Mouse (Mus musculus): ENCODE measurements around the gene Cdkl3. TPM values are rescaled to one million over a fixed set of nuclear protein-coding genes. Genes with fewer than 3 reads are reported as not detected.

Gene Cdkl3
- polyA plus RNA-seq, 1 experiment from 2014 or later = 28.8 TPM

DNA sequence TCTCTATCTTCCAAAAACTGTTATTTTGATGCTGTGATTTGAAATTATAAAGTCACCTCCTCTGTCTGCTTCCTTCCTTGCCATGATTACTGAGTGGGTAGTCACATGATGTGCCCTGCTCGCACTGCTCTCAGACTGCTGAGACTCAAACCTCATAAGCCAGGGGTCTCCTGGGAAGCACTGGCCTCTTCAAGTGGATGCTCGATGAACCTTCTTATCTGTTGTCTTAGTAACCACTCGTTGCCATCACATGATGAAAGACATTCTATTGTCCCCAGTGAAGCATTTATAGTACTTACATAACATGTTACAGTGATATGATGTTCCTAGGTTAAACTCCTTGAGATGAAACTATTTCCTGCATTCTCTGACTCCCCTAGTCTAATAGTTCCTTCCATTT lies 33.6 kb downstream of the Cdkl3 start:
- Histone ChIP-seq H3K4me3 (replicated peaks; ENCODE audit: low read depth, low read length) (no peak overlapping the region), H3K4me1 (ENCODE audit: control insufficient read depth, insufficient read depth, low read length) (no peaks in the 10 kb centered on the region), H3K36me3 (ENCODE audit: control insufficient read depth, insufficient read depth, low read length) (peaks cover 6% of the 10 kb centered on the region; the same call in 1 of the 2 replicates), H3K9me3 (ENCODE audit: control insufficient read depth, low read length) (no peaks in the 10 kb centered on the region), H3K27ac (replicated peaks; ENCODE audit: low read depth, low read length) (no peak overlapping the region), H3K4me2 (ENCODE audit: low read length) (no peak overlapping the region), H3K27me3 (ENCODE audit: control insufficient read depth, insufficient read depth, low read length) (no peaks in the 10 kb centered on the region), H3K9ac (replicated peaks; ENCODE audit: low read length) (no peak overlapping the region)
- DNase-seq (peak; percentile 41), ATAC-seq (ENCODE audit: low FRiP score, low TSS enrichment) (no peak)
- WGBS = 42% methylated on average over 3 of the region's 3 CpGs

DNA sequence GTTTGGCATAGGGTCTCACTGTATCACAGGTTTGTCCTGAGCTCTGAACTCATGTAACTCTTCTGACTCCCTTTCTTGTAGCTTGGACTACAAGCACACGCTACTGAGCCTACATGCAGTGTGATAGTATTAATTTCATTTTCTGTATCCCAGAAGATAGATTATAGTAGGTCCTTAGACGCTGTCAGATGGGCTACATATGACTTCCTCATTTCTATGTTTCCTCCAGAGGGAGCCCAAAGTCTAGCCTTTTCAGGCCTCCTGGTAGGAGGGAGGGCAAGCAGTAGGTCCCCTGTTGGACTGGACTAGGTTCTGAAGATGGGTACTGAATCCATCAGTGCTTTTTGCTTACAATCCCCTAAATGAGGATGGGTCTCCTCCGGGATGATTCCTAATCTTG lies 39.2 kb downstream of the Cdkl3 start:
- no peak for DNase-seq
- H3K27me3 ChIP-seq (ENCODE audit: control insufficient read depth, insufficient read depth, low read length) = no peaks in the 10 kb centered on the region
- ATAC-seq (ENCODE audit: low FRiP score, low TSS enrichment) = no peak
- H3K9ac ChIP-seq (replicated peaks; ENCODE audit: low read length) = no peak overlapping the region
- no peaks in the 10 kb centered on the region for H3K4me1 ChIP-seq (ENCODE audit: control insufficient read depth, insufficient read depth, low read length)
- no peak overlapping the region for H3K27ac ChIP-seq (replicated peaks; ENCODE audit: low read depth, low read length)
- no peak overlapping the region for H3K4me2 ChIP-seq (ENCODE audit: low read length)
- WGBS = 84% methylated on average over 3 of the region's 3 CpGs
- H3K4me3 ChIP-seq (replicated peaks; ENCODE audit: low read depth, low read length) = no peak overlapping the region
- no peaks in the 10 kb centered on the region for H3K36me3 ChIP-seq (ENCODE audit: control insufficient read depth, insufficient read depth, low read length)
- H3K9me3 ChIP-seq (ENCODE audit: control insufficient read depth, low read length) = no peaks in the 10 kb centered on the region

DNA sequence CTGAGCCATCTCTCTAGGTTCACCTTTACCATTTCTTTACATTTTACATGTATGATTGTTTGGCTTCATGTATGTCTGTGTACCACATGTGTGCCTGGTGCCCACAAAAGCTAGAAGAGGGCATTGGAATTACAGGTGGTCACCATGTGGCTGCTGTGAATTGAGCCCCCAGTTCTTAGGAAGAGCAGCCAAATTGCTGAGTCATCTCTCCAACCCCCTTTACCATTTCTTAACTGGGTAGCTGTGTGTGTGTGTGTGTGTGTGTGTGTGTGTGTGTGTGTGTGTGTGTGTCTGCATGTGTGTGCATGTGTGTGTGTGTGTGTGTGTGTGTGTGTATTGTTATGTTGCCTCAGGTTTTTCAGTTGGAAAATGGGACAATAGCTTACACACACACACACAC lies 40.1 kb downstream of the Cdkl3 start:
- Histone ChIP-seq H3K36me3 (ENCODE audit: control insufficient read depth, insufficient read depth, low read length) (peaks cover 2% of the 10 kb centered on the region; the same call in 1 of the 2 replicates), H3K9me3 (ENCODE audit: control insufficient read depth, low read length) (no peaks in the 10 kb centered on the region), H3K4me3 (replicated peaks; ENCODE audit: low read depth, low read length) (no peak overlapping the region), H3K4me1 (ENCODE audit: control insufficient read depth, insufficient read depth, low read length) (no peaks in the 10 kb centered on the region), H3K9ac (replicated peaks; ENCODE audit: low read length) (no peak overlapping the region), H3K27me3 (ENCODE audit: control insufficient read depth, insufficient read depth, low read length) (no peaks in the 10 kb centered on the region), H3K4me2 (ENCODE audit: low read length) (no peak overlapping the region), H3K27ac (replicated peaks; ENCODE audit: low read depth, low read length) (no peak overlapping the region)
- DNase-seq (no peak), ATAC-seq (ENCODE audit: low FRiP score, low TSS enrichment) (no peak)

DNA sequence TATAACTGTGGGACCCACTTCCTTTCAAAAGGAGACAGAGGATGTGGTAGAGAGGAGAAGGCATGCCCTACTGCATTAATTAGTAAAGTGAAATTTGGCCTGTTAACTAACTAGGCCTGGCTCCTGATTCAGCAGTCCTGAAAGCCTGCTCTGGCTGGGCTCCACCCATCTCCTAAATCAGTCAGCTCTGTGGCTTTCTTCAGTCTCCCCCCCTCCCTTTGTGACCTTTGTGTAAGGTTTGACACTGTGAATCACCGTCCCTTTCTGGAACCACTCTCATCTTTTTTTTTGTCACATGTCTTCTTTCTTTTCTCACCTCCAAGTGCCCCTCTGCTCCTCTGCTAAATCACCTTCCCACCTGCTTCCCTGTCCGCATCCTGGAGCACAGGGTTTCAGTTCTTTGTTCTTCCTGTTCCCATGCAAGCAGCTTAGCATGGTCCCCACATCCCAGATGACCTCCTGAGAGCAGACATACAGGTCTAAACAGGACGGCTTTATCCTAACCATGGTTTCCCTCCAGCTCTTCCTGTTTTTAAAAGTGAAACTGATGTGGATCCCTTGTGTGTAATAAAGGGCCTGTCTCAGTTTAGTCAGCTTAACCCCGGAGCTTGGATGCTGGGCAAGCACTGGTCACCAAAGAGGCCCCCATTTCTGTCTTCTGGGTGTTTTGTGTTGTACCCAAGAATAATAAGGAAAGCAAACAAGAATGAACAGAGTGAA lies 42.6 kb downstream of the Cdkl3 start:
- H3K4me2 ChIP-seq (ENCODE audit: low read length) = no peak overlapping the region
- H3K27me3 ChIP-seq (ENCODE audit: control insufficient read depth, insufficient read depth, low read length) = no peaks in the 10 kb centered on the region
- no peak overlapping the region for H3K9ac ChIP-seq (replicated peaks; ENCODE audit: low read length)
- H3K4me3 ChIP-seq (replicated peaks; ENCODE audit: low read depth, low read length) = no peak overlapping the region
- H3K9me3 ChIP-seq (ENCODE audit: control insufficient read depth, low read length) = no peaks in the 10 kb centered on the region
- no peaks in the 10 kb centered on the region for H3K4me1 ChIP-seq (ENCODE audit: control insufficient read depth, insufficient read depth, low read length)
- no peak for ATAC-seq (ENCODE audit: low FRiP score, low TSS enrichment)
- DNase-seq = no peak
- H3K36me3 ChIP-seq (ENCODE audit: control insufficient read depth, insufficient read depth, low read length) = peaks cover 2% of the 10 kb centered on the region; the same call in 1 of the 2 replicates
- H3K27ac ChIP-seq (replicated peaks; ENCODE audit: low read depth, low read length) = no peak overlapping the region
- WGBS = 61% methylated on average over 4 of the region's 4 CpGs

DNA sequence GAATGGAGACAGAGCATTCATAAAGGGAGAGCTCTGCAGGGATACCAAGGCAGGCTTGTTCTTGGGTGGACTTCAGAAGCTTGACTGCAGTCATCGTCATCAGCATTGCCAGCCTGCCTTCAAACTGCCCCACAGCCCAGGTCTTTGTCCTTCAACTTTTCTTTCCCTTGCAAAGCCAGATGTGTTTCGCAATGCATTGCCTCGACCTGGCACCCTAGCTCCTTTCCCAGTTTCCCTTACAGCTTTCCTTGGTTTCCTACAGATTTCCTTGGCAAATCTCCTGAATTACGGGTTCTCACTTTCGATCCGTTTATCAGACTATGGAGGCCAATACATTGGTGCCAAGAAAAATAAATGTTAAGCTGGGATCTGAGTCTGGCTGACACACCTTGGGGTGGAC lies 49.4 kb downstream of the Cdkl3 start:
- Histone ChIP-seq H3K4me2 (ENCODE audit: low read length) (no peak overlapping the region), H3K9me3 (ENCODE audit: control insufficient read depth, low read length) (no peaks in the 10 kb centered on the region), H3K36me3 (ENCODE audit: control insufficient read depth, insufficient read depth, low read length) (peaks cover 2% of the 10 kb centered on the region; the same call in 1 of the 2 replicates), H3K4me1 (ENCODE audit: control insufficient read depth, insufficient read depth, low read length) (no peaks in the 10 kb centered on the region), H3K9ac (replicated peaks; ENCODE audit: low read length) (no peak overlapping the region), H3K27me3 (ENCODE audit: control insufficient read depth, insufficient read depth, low read length) (no peaks in the 10 kb centered on the region), H3K4me3 (replicated peaks; ENCODE audit: low read depth, low read length) (no peak overlapping the region), H3K27ac (replicated peaks; ENCODE audit: low read depth, low read length) (no peak overlapping the region)
- WGBS = 85% methylated on average over 6 of the region's 6 CpGs
- ATAC-seq (ENCODE audit: low FRiP score, low TSS enrichment) = no peak
- DNase-seq = no peak

DNA sequence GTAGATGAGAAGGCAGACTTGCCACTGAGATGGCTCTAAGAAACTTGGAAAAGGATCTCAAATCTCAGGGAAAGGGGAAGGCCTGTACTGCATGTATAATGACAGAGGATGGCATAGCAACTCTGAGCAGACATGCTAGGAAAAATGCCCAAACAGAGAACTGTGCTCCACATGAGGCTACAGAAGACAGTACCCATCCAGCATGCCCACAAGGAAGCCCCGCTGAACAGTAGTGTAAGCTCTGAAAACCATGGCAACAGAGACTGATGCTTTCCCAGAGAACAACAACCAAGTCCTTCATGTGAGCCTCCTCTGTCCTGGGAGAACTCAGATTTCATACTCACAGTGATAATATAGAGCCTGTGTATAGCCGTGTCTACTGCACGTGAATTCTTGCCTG lies 50.7 kb downstream of the Cdkl3 start:
- Histone ChIP-seq H3K4me1 (ENCODE audit: control insufficient read depth, insufficient read depth, low read length) (no peaks in the 10 kb centered on the region), H3K9ac (replicated peaks; ENCODE audit: low read length) (no peak overlapping the region), H3K4me2 (ENCODE audit: low read length) (no peak overlapping the region), H3K27ac (replicated peaks; ENCODE audit: low read depth, low read length) (no peak overlapping the region), H3K27me3 (ENCODE audit: control insufficient read depth, insufficient read depth, low read length) (no peaks in the 10 kb centered on the region), H3K36me3 (ENCODE audit: control insufficient read depth, insufficient read depth, low read length) (no peaks in the 10 kb centered on the region), H3K4me3 (replicated peaks; ENCODE audit: low read depth, low read length) (no peak overlapping the region), H3K9me3 (ENCODE audit: control insufficient read depth, low read length) (no peaks in the 10 kb centered on the region)
- WGBS = 76% methylated on average over 3 of the region's 3 CpGs
- no peak for ATAC-seq (ENCODE audit: low FRiP score, low TSS enrichment)
- no peak for DNase-seq

DNA sequence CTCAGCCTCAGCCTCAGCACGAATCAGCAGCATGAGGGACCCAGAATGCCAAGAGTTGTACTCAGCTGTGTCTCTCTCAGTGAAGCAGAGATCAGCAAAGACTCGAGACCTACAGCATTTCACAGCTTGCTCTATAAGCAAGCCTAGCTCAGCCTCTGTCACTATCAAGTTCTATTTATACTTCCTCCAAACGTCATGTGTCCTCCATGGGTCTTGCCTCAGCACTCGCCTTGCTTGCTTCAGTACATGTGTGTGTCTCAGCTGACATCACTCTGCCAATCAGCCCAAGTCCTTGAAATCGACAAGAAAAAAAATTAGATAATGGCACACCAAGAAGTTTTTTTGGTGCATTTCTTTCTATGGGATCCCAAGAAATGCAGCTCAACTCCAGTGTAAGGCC lies 52.2 kb downstream of the Cdkl3 start:
- Histone ChIP-seq H3K4me1 (ENCODE audit: control insufficient read depth, insufficient read depth, low read length) (no peaks in the 10 kb centered on the region), H3K9ac (replicated peaks; ENCODE audit: low read length) (no peak overlapping the region), H3K4me3 (replicated peaks; ENCODE audit: low read depth, low read length) (no peak overlapping the region), H3K27ac (replicated peaks; ENCODE audit: low read depth, low read length) (no peak overlapping the region), H3K36me3 (ENCODE audit: control insufficient read depth, insufficient read depth, low read length) (no peaks in the 10 kb centered on the region), H3K4me2 (ENCODE audit: low read length) (no peak overlapping the region), H3K9me3 (ENCODE audit: control insufficient read depth, low read length) (no peaks in the 10 kb centered on the region), H3K27me3 (ENCODE audit: control insufficient read depth, insufficient read depth, low read length) (no peaks in the 10 kb centered on the region)
- DNase-seq (no peak), ATAC-seq (ENCODE audit: low FRiP score, low TSS enrichment) (no peak)
- WGBS = 85% methylated on average over 5 of the region's 5 CpGs

DNA sequence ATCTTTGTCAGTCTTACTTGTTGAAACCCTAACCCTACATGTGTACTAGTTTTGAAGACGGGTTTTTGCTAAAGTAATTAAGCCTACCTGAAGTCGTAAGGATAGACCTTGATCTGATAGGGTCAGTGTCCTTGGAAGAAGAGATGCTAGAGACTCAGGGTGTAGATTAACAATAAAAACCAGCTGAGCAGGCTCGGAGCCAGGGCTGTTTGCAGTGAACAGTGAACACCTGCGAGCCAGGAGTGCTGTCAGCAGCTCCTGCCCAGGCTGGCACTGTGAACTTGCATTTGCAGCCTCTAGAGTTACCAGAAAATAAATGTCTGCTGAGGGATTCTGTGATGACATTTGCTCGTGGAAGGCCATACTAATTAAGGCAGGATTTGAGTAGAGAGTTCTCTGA lies 55.0 kb downstream of the Cdkl3 start:
- H3K27ac ChIP-seq (replicated peaks; ENCODE audit: low read depth, low read length) = no peak overlapping the region
- 82% methylated on average over 5 of the region's 5 CpGs for WGBS
- ATAC-seq (ENCODE audit: low FRiP score, low TSS enrichment) = no peak
- DNase-seq = no peak
- no peak overlapping the region for H3K4me2 ChIP-seq (ENCODE audit: low read length)
- no peaks in the 10 kb centered on the region for H3K4me1 ChIP-seq (ENCODE audit: control insufficient read depth, insufficient read depth, low read length)
- no peaks in the 10 kb centered on the region for H3K36me3 ChIP-seq (ENCODE audit: control insufficient read depth, insufficient read depth, low read length)
- H3K4me3 ChIP-seq (replicated peaks; ENCODE audit: low read depth, low read length) = no peak overlapping the region
- no peak overlapping the region for H3K9ac ChIP-seq (replicated peaks; ENCODE audit: low read length)
- no peaks in the 10 kb centered on the region for H3K9me3 ChIP-seq (ENCODE audit: control insufficient read depth, low read length)
- H3K27me3 ChIP-seq (ENCODE audit: control insufficient read depth, insufficient read depth, low read length) = no peaks in the 10 kb centered on the region

DNA sequence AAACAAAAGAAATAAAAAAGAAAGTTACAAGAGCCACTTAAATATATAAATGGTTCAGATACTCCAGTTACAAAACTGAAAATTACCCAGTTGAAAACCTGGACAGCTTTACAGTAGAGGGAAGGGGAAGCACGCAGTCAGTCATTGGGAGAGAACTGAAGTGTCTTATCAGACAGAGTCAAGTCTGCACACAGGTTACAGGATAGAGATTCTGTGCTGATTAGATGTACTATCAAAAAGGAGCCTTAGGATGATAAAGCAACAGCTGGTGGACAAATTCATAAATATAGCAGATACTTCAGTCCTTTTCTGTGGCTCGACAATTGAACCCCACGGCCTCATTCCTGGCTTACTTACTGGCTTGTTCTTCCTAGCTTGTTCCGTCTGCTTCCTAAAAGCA lies 56.3 kb downstream of the Cdkl3 start:
- no peaks in the 10 kb centered on the region for H3K27me3 ChIP-seq (ENCODE audit: control insufficient read depth, insufficient read depth, low read length)
- WGBS = 92% methylated on average over 4 of the region's 4 CpGs
- no peak overlapping the region for H3K4me2 ChIP-seq (ENCODE audit: low read length)
- H3K4me3 ChIP-seq (replicated peaks; ENCODE audit: low read depth, low read length) = no peak overlapping the region
- DNase-seq (no peak), ATAC-seq (ENCODE audit: low FRiP score, low TSS enrichment) (no peak)
- H3K9me3 ChIP-seq (ENCODE audit: control insufficient read depth, low read length) = no peaks in the 10 kb centered on the region
- no peaks in the 10 kb centered on the region for H3K4me1 ChIP-seq (ENCODE audit: control insufficient read depth, insufficient read depth, low read length)
- no peaks in the 10 kb centered on the region for H3K36me3 ChIP-seq (ENCODE audit: control insufficient read depth, insufficient read depth, low read length)
- no peak overlapping the region for H3K27ac ChIP-seq (replicated peaks; ENCODE audit: low read depth, low read length)
- no peak overlapping the region for H3K9ac ChIP-seq (replicated peaks; ENCODE audit: low read length)

Data from midbrain, embryonic 14.5 days (tissue).